9 mouse cellular contexts compared by ENCODE assay signal in genomic region chr10:75486086-75486979, GRCm38 (mm10). TPM values are rescaled to one million over a fixed set of nuclear protein-coding genes. Genes with fewer than 3 reads are reported as not detected.
A peak's percentile ranks its signal among the peaks of the same experiment; 100 is the strongest.
DNase-seq lines count a peak whose midpoint lies in the region; ATAC-seq and TF ChIP-seq lines count a peak whose summit lies in the region.
"Had no signal": no experiment of that assay in that cellular context is flagged by ENCODE, and none has a peak within 500 bp of the region (broad histone marks: within the 10 kb centered on the region; RNA-seq: fewer than 3 reads in every experiment).

No protein-coding gene starts in this region.

- no peak overlapping the region for H3K27ac ChIP-seq in heart, postnatal 0 days (ENCODE audit: low read depth)
- H3K27ac ChIP-seq in lung, embryonic 16.5 days (ENCODE audit: low read length) = no peak overlapping the region
- H3K27ac ChIP-seq: limb, embryonic 12.5 days had no signal

- peak; percentile 81 for ATAC-seq in erythroid progenitor cell, adult 5-6 weeks (replicated peaks; ENCODE audit: low FRiP score, poor library complexity, severe bottlenecking)
- ATAC-seq in heart, postnatal 0 days (ENCODE audit: insufficient read depth, low read depth) = peak; percentile 47; the same call in 1 of the 2 replicates
- peak; percentile 65; the same call in 1 of the 2 replicates for ATAC-seq in lung, embryonic 16.5 days (ENCODE audit: low read depth)

- H3K4me1 ChIP-seq in heart, postnatal 0 days (ENCODE audit: control insufficient read depth, insufficient read depth) = 0 out of 2 replicates have a peak, but pooled peaks cover 4% of the 10 kb centered on the region
- H3K4me1 ChIP-seq in lung, embryonic 16.5 days (replicated peaks; ENCODE audit: control insufficient read depth, insufficient read depth, low read length) = no peaks in the 10 kb centered on the region
- H3K4me1 ChIP-seq: limb, embryonic 12.5 days had no signal

- DNase-seq in ES-CJ7 (ENCODE audit: low read depth, low spot score) = peak; percentile 78
- DNase-seq in brain, embryonic 14.5 days (ENCODE audit: low read depth) = peak; percentile 87
- DNase-seq in heart, postnatal 0 days (ENCODE audit: low spot score) = peak; percentile 85
- peak; percentile 54 for DNase-seq in large intestine, adult 2 months (ENCODE audit: low read depth, low spot score)
- peak; percentile 83 for DNase-seq in retina, postnatal 1 day
- DNase-seq in thymus, postnatal 4 days = peak; percentile 86

- H3K9ac ChIP-seq in heart, postnatal 0 days (replicated peaks; ENCODE audit: low read depth, low read length) = no peak overlapping the region
- H3K9ac ChIP-seq in lung, embryonic 16.5 days (ENCODE audit: low read length) = no peak overlapping the region
- H3K9ac ChIP-seq: limb, embryonic 12.5 days had no signal

- H3K4me3 ChIP-seq in heart, postnatal 0 days (ENCODE audit: low read depth, low read length) = no peak overlapping the region
- H3K4me3 ChIP-seq in lung, embryonic 16.5 days (ENCODE audit: low read length) = no peak overlapping the region
- H3K4me3 ChIP-seq: limb, embryonic 12.5 days had no signal

- 47% methylated on average over 9 of the region's 9 CpGs for WGBS in heart, postnatal 0 days
- WGBS in large intestine, adult 2 months = 49% methylated on average over 9 of the region's 9 CpGs
- WGBS in lung, embryonic 16.5 days = 46% methylated on average over 9 of the region's 9 CpGs

- TF ChIP-seq CTCF in brain, embryonic 14.5 days (IDR thresholded peaks at IDR 0.05; ENCODE audit: borderline replicate concordance, extremely low read depth, insufficient read depth, insufficient read length) = peak; percentile 86; the same call in 1 of the 2 replicates
- TF ChIP-seq CTCF in heart, postnatal 0 days (IDR thresholded peaks at IDR 0.05; ENCODE audit: low read depth) = peak; percentile 93

- TF ChIP-seq EP300 in heart, postnatal 0 days (IDR thresholded peaks at IDR 0.05; ENCODE audit: low read depth) = no peak

- no peaks in the 10 kb centered on the region for H3K36me3 ChIP-seq in heart, postnatal 0 days (replicated peaks; ENCODE audit: control insufficient read depth, insufficient read depth, low read length)
- no peaks in the 10 kb centered on the region for H3K36me3 ChIP-seq in lung, embryonic 16.5 days (ENCODE audit: control insufficient read depth, insufficient read depth, low read length)
- H3K36me3 ChIP-seq: limb, embryonic 12.5 days had no signal

- H3K27me3 ChIP-seq in heart, postnatal 0 days (ENCODE audit: control insufficient read depth, insufficient read depth, low read length) = no peaks in the 10 kb centered on the region
- H3K27me3 ChIP-seq in lung, embryonic 16.5 days (ENCODE audit: control insufficient read depth, insufficient read depth, low read depth, low read length) = no peaks in the 10 kb centered on the region
- H3K27me3 ChIP-seq: limb, embryonic 12.5 days had no signal

- H3K9me3 ChIP-seq in heart, postnatal 0 days (replicated peaks; ENCODE audit: control insufficient read depth, low read length) = no peaks in the 10 kb centered on the region
- no peaks in the 10 kb centered on the region for H3K9me3 ChIP-seq in lung, embryonic 16.5 days (ENCODE audit: control insufficient read depth, low read length)
- H3K9me3 ChIP-seq: limb, embryonic 12.5 days had no signal

- no peak overlapping the region for H3K4me2 ChIP-seq in heart, postnatal 0 days (ENCODE audit: low read depth, low read length)
- no peak overlapping the region for H3K4me2 ChIP-seq in lung, embryonic 16.5 days (ENCODE audit: low read depth, low read length)
- H3K4me2 ChIP-seq: limb, embryonic 12.5 days had no signal

- TF ChIP-seq POLR2A in brain, embryonic 14.5 days (IDR thresholded peaks at IDR 0.05; ENCODE audit: borderline replicate concordance, extremely low read depth, insufficient read depth, insufficient read length, poor library complexity, severe bottlenecking) = no peak

RNA-seq across cellular contexts. Expression of gene Snrpd3, which starts 31.0 kb away (rescaled TPM):
- polyA plus RNA-seq in brain, embryonic 14.5 days (2012; rRNA removed) = 51.4 and 60.3 TPM in 2 replicates
- 14.3 and 49.7 TPM in 2 replicates for total RNA-seq in erythroid progenitor cell, adult 5-6 weeks (2015; ENCODE audit: low replicate concordance)
- total RNA-seq in erythroid progenitor cell, adult 5-6 weeks (2017; ENCODE audit: low replicate concordance) = 16.3 and 42.9 TPM in 2 replicates
- 10.8 and 10.9 TPM in 2 replicates for total RNA-seq in heart, postnatal 0 days (2014; rRNA removed; ENCODE audit: low replicate concordance)
- polyA plus RNA-seq in heart, postnatal 0 days (2015; fragmentation: Nextera tagmentation; extraction: Ambion mirVana) = 65.4 and 68.5 TPM in 2 replicates
- 30.6 and 44.8 TPM in 2 replicates for polyA plus RNA-seq in large intestine, adult 2 months (2012; rRNA removed)
- 135 and 150 TPM in 2 replicates for polyA plus RNA-seq in lung, embryonic 16.5 days (2015; fragmentation: Nextera tagmentation; extraction: Ambion mirVana)

RNA-seq across cellular contexts. Expression of gene Gucd1, which starts 31.4 kb away (rescaled TPM):
- 26.0 and 33.2 TPM in 2 replicates for polyA plus RNA-seq in brain, embryonic 14.5 days (2012; rRNA removed)
- total RNA-seq in erythroid progenitor cell, adult 5-6 weeks (2015; ENCODE audit: low replicate concordance) = 71.7 and 89.7 TPM in 2 replicates
- total RNA-seq in erythroid progenitor cell, adult 5-6 weeks (2017; ENCODE audit: low replicate concordance) = 90.9 and 159 TPM in 2 replicates
- 113 and 117 TPM in 2 replicates for total RNA-seq in heart, postnatal 0 days (2014; rRNA removed; ENCODE audit: low replicate concordance)
- polyA plus RNA-seq in heart, postnatal 0 days (2015; fragmentation: Nextera tagmentation; extraction: Ambion mirVana) = 25.4 and 28.0 TPM in 2 replicates
- 95.7 and 159 TPM in 2 replicates for polyA plus RNA-seq in large intestine, adult 2 months (2012; rRNA removed)
- 24.9 and 27.3 TPM in 2 replicates for polyA plus RNA-seq in lung, embryonic 16.5 days (2015; fragmentation: Nextera tagmentation; extraction: Ambion mirVana)
